Mouse (Mus musculus) heart, adult 2 months (tissue): Measurements from ENCODE around the gene Vwc2.

Source experiments
- CTCF ChIP-seq: fragments of 200-600 bp; IDR thresholded peaks from 2 replicates; pipeline ENCODE4 v1.8.1; 2022; ENCODE audit warnings: antibody characterized with exemption, mild to moderate bottlenecking, moderate library complexity
- EP300 ChIP-seq: fragments of 200-500 bp; IDR thresholded peaks from 2 replicates; pipeline ENCODE4 v1.6.1; 2011; ENCODE audit warnings: low read depth, low read length, control low read depth; ENCODE audit not compliant: insufficient read depth
- POLR2A ChIP-seq: fragments of 200-500 bp; IDR thresholded peaks from 2 replicates; pipeline ENCODE4 v1.6.1; 2011; ENCODE audit warnings: mild to moderate bottlenecking, low read depth, low read length, control low read depth; ENCODE audit not compliant: insufficient read depth

- no peak for TF ChIP-seq POLR2A
- no peak for TF ChIP-seq EP300
- TF ChIP-seq CTCF, result no peak
Measured at GRCm38 (mm10) chr11:11115031-11115647, 1.1 kb downstream of the Vwc2 start.
